Mouse (Mus musculus) embryonic facial prominence, embryonic 14.5 days (tissue): ENCODE measurements around the gene Ccdc85c. TPM values are rescaled to one million over a fixed set of nuclear protein-coding genes. Genes with fewer than 3 reads are reported as not detected.

ENCODE experiments used
- ATAC-seq: fragments of 200-750 bp; cut with Nextera tagmentation; 2 replicates; pipeline ENCODE4 v1.8.0; 2017; ENCODE audit warnings: low read depth, moderate number of reproducible peaks, moderate TSS enrichment
- DNase-seq: peaks from one replicate; pipeline ENCODE4 v3.0.0-alpha.2; 2015; ENCODE audit warnings: low spot score
- H3K27ac ChIP-seq: fragments of 300-500 bp; sonication (generic); replicated peaks from 2 replicates; pipeline ENCODE4 v1.5.1; 2014; ENCODE audit warnings: low read depth, mild to moderate bottlenecking, low read length, moderate library complexity
- H3K27me3 ChIP-seq: fragments of 300-500 bp; sonication (generic); replicated peaks from 2 replicates; pipeline ENCODE4 v1.6.1; 2014; ENCODE audit warnings: low read length; ENCODE audit not compliant: control insufficient read depth, insufficient read depth
- H3K36me3 ChIP-seq: fragments of 300-500 bp; sonication (generic); 2 replicates; pipeline ENCODE4 v1.6.1; 2014; ENCODE audit warnings: low read length, mixed read lengths; ENCODE audit not compliant: control insufficient read depth, insufficient read depth
- H3K4me1 ChIP-seq: fragments of 300-500 bp; sonication (generic); 2 replicates; pipeline ENCODE4 v1.6.1; 2014; ENCODE audit warnings: antibody characterized with exemption, low read length; ENCODE audit not compliant: control insufficient read depth, insufficient read depth
- H3K4me2 ChIP-seq: fragments of 300-500 bp; sonication (generic); 2 replicates; pipeline ENCODE4 v1.6.1; 2014; ENCODE audit warnings: low read depth, mild to moderate bottlenecking, low read length, moderate library complexity, mixed read lengths
- H3K4me3 ChIP-seq: fragments of 300-500 bp; sonication (generic); 2 replicates; pipeline ENCODE4 v1.5.1; 2014; ENCODE audit warnings: low read depth, mild to moderate bottlenecking, low read length
- H3K9ac ChIP-seq: fragments of 300-500 bp; sonication (generic); 2 replicates; pipeline ENCODE4 v1.6.1; 2014; ENCODE audit warnings: low read depth, mild to moderate bottlenecking, low read length, moderate library complexity, mixed read lengths
- H3K9me3 ChIP-seq: fragments of 300-500 bp; sonication (generic); 2 replicates; pipeline ENCODE4 v1.6.1; 2016; ENCODE audit warnings: low read length; ENCODE audit not compliant: control insufficient read depth
- WGBS: fragments of 180-500 bp; shearing (Covaris S2); extraction: QIAGEN DNeasy Blood & Tissue Kit; methylation state at CpG from one replicate; pipeline ENCODE4 v1.1.7; 2014; 5-methylcytosine and 5-hydroxymethylcytosine counted together
- polyA plus RNA-seq: library from polyadenylated mRNA; unstranded; fragments of >200 nt; fragmentation: Nextera tagmentation; extraction: Ambion mirVana; gene quantifications from 2 replicates; pipeline ENCODE4 v1.2.1, GENCODE M21; 2014

Gene Ccdc85c
- polyA plus RNA-seq, 1 experiment from 2014 or later, result 4.7 TPM

DNA sequence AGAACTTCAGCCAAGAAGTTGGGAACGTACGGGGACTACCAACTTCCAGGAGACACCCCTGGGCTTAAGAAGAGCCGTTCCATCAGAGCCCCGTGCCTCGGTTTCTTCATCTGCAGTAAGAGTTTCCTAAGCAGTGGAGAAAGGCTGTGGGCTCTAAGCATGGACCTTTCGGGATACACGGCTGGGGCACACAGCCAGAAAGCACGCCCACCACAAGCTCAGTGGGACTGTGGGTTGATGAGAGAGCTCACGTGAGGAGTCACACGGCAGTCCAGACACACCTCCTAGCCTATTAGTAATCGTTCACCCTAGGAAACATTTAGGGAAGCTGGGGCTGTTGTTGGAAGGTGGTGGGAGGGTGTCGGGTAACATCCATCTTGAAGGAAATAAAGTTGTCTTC lies 22.2 kb downstream of the Ccdc85c start:
- Histone ChIP-seq H3K4me2 (no peak overlapping the region), H3K9ac (no peak overlapping the region), H3K4me1 (peaks cover 19% of the 10 kb centered on the region), H3K27me3 (no peaks in the 10 kb centered on the region), H3K4me3 (no peak overlapping the region), H3K9me3 (no peaks in the 10 kb centered on the region), H3K36me3 (no peaks in the 10 kb centered on the region), H3K27ac (no peak overlapping the region)
- 55% methylated on average over 12 of the region's 12 CpGs for WGBS
- DNase-seq (no peak), ATAC-seq (no peak)

DNA sequence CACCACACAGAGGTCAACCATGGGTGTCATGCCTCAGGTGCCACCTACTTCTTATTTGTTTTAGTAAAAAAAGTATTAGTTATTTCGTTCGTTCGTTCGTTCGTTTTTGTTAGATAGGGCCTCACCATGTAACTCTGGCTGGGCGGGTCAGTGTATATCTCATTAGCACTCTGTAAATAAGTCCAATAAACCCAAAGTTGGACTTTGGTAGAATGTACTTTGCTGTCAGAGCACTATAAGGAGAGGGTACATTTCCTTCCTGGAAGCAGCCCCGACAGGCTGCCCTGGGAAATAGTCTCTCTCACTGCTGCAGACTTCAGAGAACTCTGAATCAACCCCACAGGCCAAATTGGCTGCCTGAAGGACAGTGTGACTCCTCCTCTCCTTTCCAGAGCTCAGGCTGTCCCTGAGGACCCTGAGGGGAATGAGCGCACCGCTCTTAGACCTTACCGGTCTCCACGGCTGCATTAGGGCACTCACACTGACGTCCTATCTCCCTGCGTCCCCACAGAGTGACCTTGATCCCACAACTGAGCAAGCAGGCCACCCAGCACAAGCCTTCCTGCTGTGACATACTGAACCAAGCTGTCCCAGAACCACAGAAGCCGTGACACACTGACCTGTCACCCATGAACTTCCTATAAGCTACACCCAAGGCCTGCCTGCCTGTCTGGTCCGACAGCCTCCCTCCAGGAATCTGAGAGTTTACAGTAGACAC lies 23.2 kb downstream of the Ccdc85c start:
- Histone ChIP-seq H3K27me3 (no peaks in the 10 kb centered on the region), H3K4me1 (peaks cover 19% of the 10 kb centered on the region), H3K36me3 (no peaks in the 10 kb centered on the region), H3K9ac (no peak overlapping the region), H3K4me2 (no peak overlapping the region), H3K4me3 (no peak overlapping the region), H3K27ac (no peak overlapping the region), H3K9me3 (no peaks in the 10 kb centered on the region)
- 72% methylated on average over 15 of the region's 15 CpGs for WGBS
- ATAC-seq (no peak), DNase-seq (no peak)

DNA sequence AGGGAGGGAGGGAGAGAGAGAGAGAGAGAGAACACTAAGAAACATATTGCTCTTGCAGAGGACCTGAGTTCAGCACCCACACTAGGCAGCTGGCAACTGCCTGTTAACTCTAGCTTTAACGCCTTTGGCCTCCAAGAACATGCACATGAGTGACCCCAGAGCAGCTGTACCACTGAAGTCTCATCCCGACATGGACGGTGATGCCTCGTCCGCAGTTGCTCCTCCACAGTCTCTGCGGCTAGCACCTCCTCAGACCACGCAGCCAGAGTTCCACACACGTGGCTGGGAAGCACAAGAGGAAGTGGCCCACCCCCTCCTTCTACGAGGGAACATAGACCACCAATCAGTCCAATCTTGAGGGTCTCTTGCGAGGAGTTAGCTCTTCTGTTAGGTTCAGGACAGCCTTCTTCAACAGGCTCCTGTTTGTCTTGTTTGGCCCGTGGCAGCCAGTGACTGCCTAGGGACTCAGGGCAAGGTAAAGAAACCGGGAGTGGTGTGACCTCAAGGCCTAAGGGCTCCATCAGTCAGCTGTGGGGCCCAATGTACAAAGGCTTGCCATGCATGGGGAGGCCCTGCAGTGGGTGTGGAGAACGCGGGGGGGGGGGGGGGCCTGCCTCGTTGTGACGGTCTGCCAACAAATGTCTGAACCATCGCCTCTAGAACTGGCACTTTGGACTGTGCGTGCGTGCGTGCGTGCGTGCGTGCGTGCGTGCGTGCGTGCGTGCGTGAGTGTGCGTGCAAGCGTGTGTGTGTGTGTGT lies 24.0 kb downstream of the Ccdc85c start:
- Histone ChIP-seq H3K9me3 (no peaks in the 10 kb centered on the region), H3K9ac (no peak overlapping the region), H3K4me3 (no peak overlapping the region), H3K27ac (no peak overlapping the region), H3K4me1 (peaks cover 17% of the 10 kb centered on the region), H3K36me3 (no peaks in the 10 kb centered on the region), H3K4me2 (no peak overlapping the region), H3K27me3 (no peaks in the 10 kb centered on the region)
- ATAC-seq (no peak), DNase-seq (no peak)
- WGBS, result 82% methylated on average over 31 of the region's 31 CpGs

GRCm38 (mm10) chr12:108249522-108249921 lies 25.7 kb downstream of the Ccdc85c start:
- H3K27me3 ChIP-seq, result no peaks in the 10 kb centered on the region
- WGBS, result 50% methylated on average over 10 of the region's 10 CpGs
- 0 out of 2 replicates have a peak, but pooled peaks have one; percentile 6 for ATAC-seq
- no peak overlapping the region for H3K4me2 ChIP-seq
- no peaks in the 10 kb centered on the region for H3K9me3 ChIP-seq
- H3K4me3 ChIP-seq, result no peak overlapping the region
- H3K27ac ChIP-seq, result no peak overlapping the region
- H3K9ac ChIP-seq, result no peak overlapping the region
- peaks cover 25% of the 10 kb centered on the region for H3K4me1 ChIP-seq
- H3K36me3 ChIP-seq, result no peaks in the 10 kb centered on the region
- DNase-seq, result no peak

GRCm38 (mm10) chr12:108249019-108249418 lies 26.2 kb downstream of the Ccdc85c start:
- H3K4me3 ChIP-seq, result no peak overlapping the region
- no peak overlapping the region for H3K9ac ChIP-seq
- no peak overlapping the region for H3K27ac ChIP-seq
- ATAC-seq (no peak), DNase-seq (no peak)
- H3K9me3 ChIP-seq, result no peaks in the 10 kb centered on the region
- 95% methylated on average over 8 of the region's 8 CpGs for WGBS
- peaks cover 30% of the 10 kb centered on the region for H3K4me1 ChIP-seq
- no peaks in the 10 kb centered on the region for H3K27me3 ChIP-seq
- no peak overlapping the region for H3K4me2 ChIP-seq
- no peaks in the 10 kb centered on the region for H3K36me3 ChIP-seq

DNA sequence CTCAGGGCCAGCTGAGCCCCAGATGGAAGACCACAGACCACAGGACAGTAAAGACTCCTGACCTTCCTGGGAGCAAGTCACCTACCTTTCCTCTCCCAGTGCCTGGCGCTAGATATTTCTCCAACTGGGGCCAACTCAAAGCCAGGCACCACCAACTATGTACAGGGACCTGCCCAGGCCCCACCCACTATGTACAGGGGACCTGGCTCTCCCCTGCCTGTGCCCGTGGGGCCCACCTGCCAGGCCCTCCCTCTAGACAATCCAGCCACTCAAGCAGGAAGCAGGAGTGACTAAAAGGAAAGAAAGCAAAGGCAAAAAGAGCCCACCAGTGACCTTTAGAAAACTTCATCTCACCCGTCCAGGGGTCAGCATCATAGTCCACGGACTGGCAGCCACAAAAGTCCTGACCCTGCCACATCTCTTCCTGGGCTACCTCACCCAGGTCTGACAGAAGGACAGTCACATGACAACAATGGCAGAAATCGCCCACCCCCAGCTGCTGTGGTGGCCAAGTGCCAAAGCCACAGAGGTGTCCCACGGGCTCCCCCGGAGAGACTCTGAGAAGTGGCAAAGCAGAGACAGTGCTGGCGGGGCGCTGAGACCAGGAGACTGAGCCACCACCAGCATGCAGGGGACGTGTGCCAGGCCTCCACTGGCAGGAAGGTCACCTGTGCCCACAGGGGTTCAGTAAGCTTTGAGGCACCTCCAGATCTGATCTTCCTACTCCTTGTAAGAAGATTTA lies 28.3 kb downstream of the Ccdc85c start:
- WGBS, result 80% methylated on average over 10 of the region's 10 CpGs
- no peak for ATAC-seq
- H3K4me1 ChIP-seq, result peaks cover 21% of the 10 kb centered on the region
- no peak overlapping the region for H3K4me2 ChIP-seq
- no peak overlapping the region for H3K9ac ChIP-seq
- no peaks in the 10 kb centered on the region for H3K27me3 ChIP-seq
- DNase-seq, result no peak
- no peak overlapping the region for H3K27ac ChIP-seq
- no peaks in the 10 kb centered on the region for H3K9me3 ChIP-seq
- H3K4me3 ChIP-seq, result no peak overlapping the region
- H3K36me3 ChIP-seq, result no peaks in the 10 kb centered on the region

GRCm38 (mm10) chr12:108245579-108245978 lies 29.6 kb downstream of the Ccdc85c start:
- no peak for ATAC-seq
- DNase-seq, result no peak
- H3K4me1 ChIP-seq, result peaks cover 30% of the 10 kb centered on the region

GRCm38 (mm10) chr12:108244778-108245177 lies 30.4 kb downstream of the Ccdc85c start:
- 6% methylated on average over 8 of the region's 8 CpGs for WGBS
- H3K4me3 ChIP-seq, result no peak overlapping the region
- no peaks in the 10 kb centered on the region for H3K27me3 ChIP-seq
- no peaks in the 10 kb centered on the region for H3K36me3 ChIP-seq
- H3K9ac ChIP-seq, result no peak overlapping the region
- no peak overlapping the region for H3K27ac ChIP-seq
- peaks cover 37% of the 10 kb centered on the region for H3K4me1 ChIP-seq
- no peaks in the 10 kb centered on the region for H3K9me3 ChIP-seq
- H3K4me2 ChIP-seq, result peak overlapping the region; percentile 11; the same call in 1 of the 2 replicates
- ATAC-seq, result peak; percentile 48; the same call in 1 of the 2 replicates
- peak; percentile 92 for DNase-seq

More at GRCm38 (mm10) chr12:108245579-108245978, 29.6 kb downstream of the Ccdc85c start:
- Histone ChIP-seq H3K4me2 (no peak overlapping the region), H3K27ac (no peak overlapping the region), H3K4me3 (no peak overlapping the region), H3K9me3 (no peaks in the 10 kb centered on the region), H3K27me3 (no peaks in the 10 kb centered on the region), H3K9ac (no peak overlapping the region), H3K36me3 (no peaks in the 10 kb centered on the region)
- 27% methylated on average over 4 of the region's 9 CpGs for WGBS
